23 mouse cellular contexts compared by ENCODE assay signal in the genomic region with DNA sequence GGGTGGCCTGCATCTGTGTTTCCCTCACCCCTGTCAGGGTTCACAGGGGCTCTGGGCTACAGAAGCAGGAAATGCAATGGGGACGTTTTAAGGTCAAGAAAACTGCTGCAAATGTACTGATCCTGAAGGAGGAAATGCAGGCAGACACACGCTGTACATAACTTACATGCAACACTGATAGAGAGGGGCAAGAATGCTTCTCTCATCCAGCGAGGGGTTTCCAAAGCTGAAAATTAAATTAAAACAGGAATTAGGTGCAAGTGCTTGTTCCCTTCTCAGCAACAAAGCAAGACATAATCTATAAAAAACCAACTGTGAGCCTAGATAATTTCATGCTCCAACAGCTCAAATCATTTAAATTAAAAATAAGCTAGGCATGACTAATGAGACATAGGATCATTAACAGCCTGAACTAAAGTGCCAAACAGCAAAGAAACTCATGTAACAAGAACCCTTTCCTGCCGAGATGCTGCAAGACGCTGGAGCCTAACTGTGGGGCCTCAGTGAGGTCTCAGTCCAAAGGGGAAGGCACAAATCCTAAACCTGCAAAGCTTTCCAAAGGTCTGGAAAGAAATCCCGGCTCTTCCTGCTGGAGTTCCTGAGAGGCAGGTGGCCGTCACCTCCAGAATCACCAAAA.
"Had no signal": no experiment of that assay in that cellular context is flagged by ENCODE, and none has a peak within 500 bp of the region (broad histone marks: within the 10 kb centered on the region; RNA-seq: fewer than 3 reads in every experiment).

No protein-coding gene starts in this region.

- ATAC-seq: forebrain, postnatal 0 days; hindbrain, postnatal 0 days; intestine, embryonic 16.5 days; liver, embryonic 12.5 days had no signal

- H3K27me3 ChIP-seq: heart, embryonic 13.5 days; heart, embryonic 15.5 days; hindbrain, embryonic 12.5 days; hindbrain, embryonic 15.5 days; limb, embryonic 13.5 days; limb, embryonic 15.5 days; liver, embryonic 12.5 days had no signal

- H3K9ac ChIP-seq: forebrain, postnatal 0 days; heart, embryonic 13.5 days; heart, embryonic 15.5 days; hindbrain, embryonic 12.5 days; hindbrain, embryonic 15.5 days; limb, embryonic 13.5 days; limb, embryonic 15.5 days; liver, embryonic 12.5 days; liver, embryonic 14.5 days had no signal

- H3K4me2 ChIP-seq: heart, embryonic 11.5 days; heart, embryonic 13.5 days; heart, embryonic 15.5 days; hindbrain, embryonic 12.5 days; hindbrain, embryonic 15.5 days; limb, embryonic 13.5 days; limb, embryonic 15.5 days; liver, embryonic 12.5 days had no signal

- H3K4me1 ChIP-seq: heart, embryonic 13.5 days; heart, embryonic 15.5 days; hindbrain, embryonic 12.5 days; limb, embryonic 13.5 days; limb, embryonic 15.5 days; liver, embryonic 12.5 days had no signal

- H3K4me3 ChIP-seq: heart, adult 2 months; heart, embryonic 13.5 days; heart, embryonic 15.5 days; hindbrain, embryonic 12.5 days; hindbrain, embryonic 15.5 days; limb, embryonic 13.5 days; limb, embryonic 15.5 days; liver, embryonic 12.5 days had no signal

- H3K27ac ChIP-seq: heart, adult 2 months; heart, embryonic 13.5 days; heart, embryonic 15.5 days; hindbrain, embryonic 12.5 days; hindbrain, embryonic 15.5 days; hindbrain, postnatal 0 days; limb, embryonic 13.5 days; limb, embryonic 15.5 days; liver, embryonic 12.5 days; liver, embryonic 14.5 days had no signal

- H3K9me3 ChIP-seq: heart, embryonic 13.5 days; heart, embryonic 15.5 days; hindbrain, embryonic 12.5 days; hindbrain, embryonic 15.5 days; limb, embryonic 13.5 days; limb, embryonic 15.5 days; liver, embryonic 12.5 days had no signal

- DNase-seq: forebrain, postnatal 0 days; gastrocnemius, postnatal 14 days; gastrocnemius, postnatal 36 days; heart, adult 2 months; heart, postnatal 14 days; heart, postnatal 36 days; kidney, adult 18-20 months; kidney, postnatal 10 days; kidney, postnatal 36 days; layer of hippocampus, adult 9-11 months; layer of hippocampus, postnatal 36 days; left cerebral cortex, postnatal 4 days had no signal
